Mouse (Mus musculus): ENCODE data around the gene Gm37240. TPM values are rescaled to one million over a fixed set of nuclear protein-coding genes. Genes with fewer than 3 reads are reported as not detected.

Gm37240 gene
- polyA plus RNA-seq, 1 experiment from 2014 or later: 1.1 TPM

- no peaks in the 10 kb centered on the region for H3K4me1 ChIP-seq (ENCODE audit: control insufficient read depth, insufficient read depth, low read length)
- WGBS: 81% methylated on average over 17 of the region's 17 CpGs
- no peak overlapping the region for H3K9ac ChIP-seq (ENCODE audit: low read length)
- ATAC-seq: no peak
- H3K36me3 ChIP-seq (ENCODE audit: control insufficient read depth, insufficient read depth, low read length): no peaks in the 10 kb centered on the region
- no peak overlapping the region for H3K4me2 ChIP-seq (ENCODE audit: low read length)
- DNase-seq (ENCODE audit: low spot score): no peak
- no peak overlapping the region for H3K27ac ChIP-seq (ENCODE audit: low read depth, low read length)
- no peaks in the 10 kb centered on the region for H3K9me3 ChIP-seq (replicated peaks; ENCODE audit: control insufficient read depth, low read length)
- H3K27me3 ChIP-seq (replicated peaks; ENCODE audit: control insufficient read depth, insufficient read depth, low read length): no peaks in the 10 kb centered on the region
- no peak overlapping the region for H3K4me3 ChIP-seq (ENCODE audit: low read depth, low read length)
Observed at GRCm38 (mm10) chr3:85209887-85210844, 677.2 kb downstream of the Gm37240 start.

DNA sequence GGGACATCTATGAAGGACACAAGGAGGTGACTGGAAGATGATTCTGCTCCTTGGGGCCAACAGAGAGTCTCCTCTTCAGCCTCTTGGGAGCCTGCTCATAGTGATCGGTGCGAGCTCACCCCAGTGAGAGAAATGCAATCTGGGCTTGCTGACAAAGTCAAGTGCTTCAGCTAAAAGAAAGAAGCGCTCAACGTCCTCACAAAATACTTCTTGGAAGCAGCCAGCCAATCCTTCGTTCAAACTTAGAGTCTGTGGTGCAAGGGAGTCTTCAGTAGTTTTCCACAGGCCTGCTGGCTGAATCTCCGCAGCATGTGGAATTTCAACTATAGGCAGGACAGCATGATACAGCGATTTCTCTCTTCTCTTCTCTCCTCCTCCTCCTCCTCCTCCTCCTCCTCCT lies 680.8 kb downstream of the Gm37240 start:
- Histone ChIP-seq H3K9me3 (replicated peaks; ENCODE audit: control insufficient read depth, low read length) (no peaks in the 10 kb centered on the region), H3K27me3 (replicated peaks; ENCODE audit: control insufficient read depth, insufficient read depth, low read length) (no peaks in the 10 kb centered on the region), H3K9ac (ENCODE audit: low read length) (no peak overlapping the region), H3K4me1 (ENCODE audit: control insufficient read depth, insufficient read depth, low read length) (peaks cover 2% of the 10 kb centered on the region; the same call in 1 of the 2 replicates), H3K4me2 (ENCODE audit: low read length) (no peak overlapping the region), H3K27ac (ENCODE audit: low read depth, low read length) (no peak overlapping the region), H3K4me3 (ENCODE audit: low read depth, low read length) (no peak overlapping the region), H3K36me3 (ENCODE audit: control insufficient read depth, insufficient read depth, low read length) (no peaks in the 10 kb centered on the region)
- no peak for ATAC-seq
- DNase-seq (ENCODE audit: low spot score): no peak
- WGBS: 88% methylated on average over 7 of the region's 7 CpGs

- no peak for ATAC-seq
- no peaks in the 10 kb centered on the region for H3K36me3 ChIP-seq (ENCODE audit: control insufficient read depth, insufficient read depth, low read length)
- H3K27me3 ChIP-seq (replicated peaks; ENCODE audit: control insufficient read depth, insufficient read depth, low read length): no peaks in the 10 kb centered on the region
- no peak for DNase-seq (ENCODE audit: low spot score)
- H3K27ac ChIP-seq (ENCODE audit: low read depth, low read length): no peak overlapping the region
- 93% methylated on average over 4 of the region's 4 CpGs for WGBS
- H3K4me2 ChIP-seq (ENCODE audit: low read length): no peak overlapping the region
- H3K4me3 ChIP-seq (ENCODE audit: low read depth, low read length): no peak overlapping the region
- H3K4me1 ChIP-seq (ENCODE audit: control insufficient read depth, insufficient read depth, low read length): peaks cover 2% of the 10 kb centered on the region; the same call in 1 of the 2 replicates
- H3K9ac ChIP-seq (ENCODE audit: low read length): no peak overlapping the region
- no peaks in the 10 kb centered on the region for H3K9me3 ChIP-seq (replicated peaks; ENCODE audit: control insufficient read depth, low read length)
Observed at GRCm38 (mm10) chr3:85205911-85206310, 681.4 kb downstream of the Gm37240 start.

DNA sequence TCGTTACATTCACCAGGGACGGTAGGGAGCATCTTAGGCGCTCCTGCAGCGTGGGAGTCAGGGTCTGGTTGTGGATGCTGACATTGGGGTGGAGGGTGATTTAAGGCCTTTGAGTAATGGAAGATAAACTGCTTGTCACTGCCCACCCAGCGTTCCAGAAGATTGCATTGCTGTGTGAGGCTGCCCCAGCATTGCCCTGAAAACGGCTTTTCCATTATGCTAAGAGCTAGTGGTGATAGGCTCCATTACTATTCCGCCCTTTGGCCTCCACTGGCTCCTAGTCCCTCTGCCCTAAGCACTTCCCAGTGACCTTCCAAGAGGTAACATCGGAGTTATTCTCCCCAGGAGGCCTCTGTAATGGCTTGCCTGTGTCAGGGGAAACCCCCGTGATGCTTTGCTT lies 683.7 kb downstream of the Gm37240 start:
- H3K36me3 ChIP-seq (ENCODE audit: control insufficient read depth, insufficient read depth, low read length): no peaks in the 10 kb centered on the region
- ATAC-seq: no peak
- peaks cover 2% of the 10 kb centered on the region; the same call in 1 of the 2 replicates for H3K4me1 ChIP-seq (ENCODE audit: control insufficient read depth, insufficient read depth, low read length)
- DNase-seq (ENCODE audit: low spot score): no peak
- H3K4me2 ChIP-seq (ENCODE audit: low read length): no peak overlapping the region
- H3K9ac ChIP-seq (ENCODE audit: low read length): no peak overlapping the region
- H3K27ac ChIP-seq (ENCODE audit: low read depth, low read length): no peak overlapping the region
- no peaks in the 10 kb centered on the region for H3K27me3 ChIP-seq (replicated peaks; ENCODE audit: control insufficient read depth, insufficient read depth, low read length)
- no peaks in the 10 kb centered on the region for H3K9me3 ChIP-seq (replicated peaks; ENCODE audit: control insufficient read depth, low read length)
- 68% methylated on average over 9 of the region's 9 CpGs for WGBS
- H3K4me3 ChIP-seq (ENCODE audit: low read depth, low read length): no peak overlapping the region

GRCm38 (mm10) chr3:85202726-85203125 lies 684.6 kb downstream of the Gm37240 start:
- Histone ChIP-seq H3K27ac (ENCODE audit: low read depth, low read length) (no peak overlapping the region), H3K9me3 (replicated peaks; ENCODE audit: control insufficient read depth, low read length) (no peaks in the 10 kb centered on the region), H3K4me2 (ENCODE audit: low read length) (no peak overlapping the region), H3K9ac (ENCODE audit: low read length) (no peak overlapping the region), H3K4me3 (ENCODE audit: low read depth, low read length) (no peak overlapping the region), H3K4me1 (ENCODE audit: control insufficient read depth, insufficient read depth, low read length) (peaks cover 2% of the 10 kb centered on the region; the same call in 1 of the 2 replicates), H3K36me3 (ENCODE audit: control insufficient read depth, insufficient read depth, low read length) (no peaks in the 10 kb centered on the region), H3K27me3 (replicated peaks; ENCODE audit: control insufficient read depth, insufficient read depth, low read length) (no peaks in the 10 kb centered on the region)
- no peak for DNase-seq (ENCODE audit: low spot score)
- WGBS: 72% methylated on average over 3 of the region's 3 CpGs
- ATAC-seq: no peak

DNA sequence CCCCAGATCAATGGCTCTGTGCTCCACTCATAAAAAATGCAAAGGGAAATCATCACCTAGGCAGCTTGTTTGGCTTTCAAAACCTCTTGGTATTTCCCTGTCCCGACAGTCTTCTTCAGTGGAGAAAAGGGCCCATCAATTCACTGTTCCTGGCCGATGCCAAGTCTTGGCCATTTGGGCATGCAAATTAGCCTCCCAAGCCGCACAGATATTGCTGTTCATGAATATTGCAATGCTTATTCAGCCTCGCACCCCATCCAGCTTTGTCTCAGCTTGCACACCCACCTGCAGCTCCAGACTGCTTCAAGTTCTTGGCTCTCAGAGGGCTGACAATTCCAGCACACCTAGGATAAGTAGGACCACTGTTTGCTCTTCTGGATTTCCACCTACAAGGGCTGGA lies 685.5 kb downstream of the Gm37240 start:
- peak; percentile 65 for ATAC-seq
- WGBS: 34% methylated on average over 4 of the region's 4 CpGs

GRCm38 (mm10) chr3:85198496-85198895 lies 688.8 kb downstream of the Gm37240 start:
- DNase-seq (ENCODE audit: low spot score): no peak
- no peak overlapping the region for H3K9ac ChIP-seq (ENCODE audit: low read length)
- H3K27me3 ChIP-seq (replicated peaks; ENCODE audit: control insufficient read depth, insufficient read depth, low read length): no peaks in the 10 kb centered on the region
- no peak overlapping the region for H3K4me3 ChIP-seq (ENCODE audit: low read depth, low read length)
- H3K27ac ChIP-seq (ENCODE audit: low read depth, low read length): no peak overlapping the region
- WGBS: 94% methylated on average over 3 of the region's 3 CpGs
- no peak overlapping the region for H3K4me2 ChIP-seq (ENCODE audit: low read length)
- no peak for ATAC-seq
- H3K4me1 ChIP-seq (ENCODE audit: control insufficient read depth, insufficient read depth, low read length): peaks cover 2% of the 10 kb centered on the region; the same call in 1 of the 2 replicates
- no peaks in the 10 kb centered on the region for H3K36me3 ChIP-seq (ENCODE audit: control insufficient read depth, insufficient read depth, low read length)
- H3K9me3 ChIP-seq (replicated peaks; ENCODE audit: control insufficient read depth, low read length): no peaks in the 10 kb centered on the region

More for the DNA sequence above, 685.5 kb downstream of the Gm37240 start:
- Histone ChIP-seq H3K4me1 (ENCODE audit: control insufficient read depth, insufficient read depth, low read length) (peaks cover 2% of the 10 kb centered on the region; the same call in 1 of the 2 replicates), H3K27ac (ENCODE audit: low read depth, low read length) (no peak overlapping the region), H3K9me3 (replicated peaks; ENCODE audit: control insufficient read depth, low read length) (no peaks in the 10 kb centered on the region), H3K36me3 (ENCODE audit: control insufficient read depth, insufficient read depth, low read length) (no peaks in the 10 kb centered on the region), H3K4me2 (ENCODE audit: low read length) (no peak overlapping the region), H3K27me3 (replicated peaks; ENCODE audit: control insufficient read depth, insufficient read depth, low read length) (no peaks in the 10 kb centered on the region), H3K9ac (ENCODE audit: low read length) (no peak overlapping the region), H3K4me3 (ENCODE audit: low read depth, low read length) (no peak overlapping the region)
- DNase-seq (ENCODE audit: low spot score): peak; percentile 53

DNA sequence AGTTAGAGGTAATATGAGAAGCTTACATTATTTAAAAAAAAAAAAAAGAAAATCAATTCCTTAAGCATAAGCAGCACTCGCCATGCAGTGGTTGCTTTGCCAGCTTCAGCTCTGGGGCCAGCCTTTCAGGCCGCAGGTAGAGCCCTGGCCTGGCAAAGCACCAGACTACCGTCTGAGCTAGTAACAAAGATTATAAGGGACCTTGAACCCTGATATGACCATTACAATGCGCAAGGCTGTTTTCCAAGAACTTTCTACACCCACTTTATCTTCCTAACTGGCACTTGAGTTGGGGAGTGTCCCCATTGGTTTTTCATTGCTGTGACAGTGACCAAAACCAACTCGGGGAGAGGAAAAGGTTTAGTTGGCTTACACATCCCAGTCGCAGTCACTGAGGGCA lies 690.2 kb downstream of the Gm37240 start:
- H3K4me3 ChIP-seq (ENCODE audit: low read depth, low read length): no peak overlapping the region
- H3K4me1 ChIP-seq (ENCODE audit: control insufficient read depth, insufficient read depth, low read length): peaks cover 2% of the 10 kb centered on the region; the same call in 1 of the 2 replicates
- H3K4me2 ChIP-seq (ENCODE audit: low read length): no peak overlapping the region
- no peak overlapping the region for H3K27ac ChIP-seq (ENCODE audit: low read depth, low read length)
- 85% methylated on average over 6 of the region's 6 CpGs for WGBS
- no peaks in the 10 kb centered on the region for H3K9me3 ChIP-seq (replicated peaks; ENCODE audit: control insufficient read depth, low read length)
- H3K36me3 ChIP-seq (ENCODE audit: control insufficient read depth, insufficient read depth, low read length): no peaks in the 10 kb centered on the region
- no peak for DNase-seq (ENCODE audit: low spot score)
- no peaks in the 10 kb centered on the region for H3K27me3 ChIP-seq (replicated peaks; ENCODE audit: control insufficient read depth, insufficient read depth, low read length)
- H3K9ac ChIP-seq (ENCODE audit: low read length): no peak overlapping the region
- no peak for ATAC-seq

GRCm38 (mm10) chr3:85196591-85196990 lies 690.7 kb downstream of the Gm37240 start:
- H3K27me3 ChIP-seq (replicated peaks; ENCODE audit: control insufficient read depth, insufficient read depth, low read length): no peaks in the 10 kb centered on the region
- H3K36me3 ChIP-seq (ENCODE audit: control insufficient read depth, insufficient read depth, low read length): no peaks in the 10 kb centered on the region
- H3K9me3 ChIP-seq (replicated peaks; ENCODE audit: control insufficient read depth, low read length): no peaks in the 10 kb centered on the region
- no peak overlapping the region for H3K27ac ChIP-seq (ENCODE audit: low read depth, low read length)
- no peak for DNase-seq (ENCODE audit: low spot score)
- no peak for ATAC-seq
- no peak overlapping the region for H3K4me3 ChIP-seq (ENCODE audit: low read depth, low read length)
- H3K9ac ChIP-seq (ENCODE audit: low read length): no peak overlapping the region
- WGBS: 92% methylated on average over 4 of the region's 4 CpGs
- H3K4me2 ChIP-seq (ENCODE audit: low read length): no peak overlapping the region
- no peaks in the 10 kb centered on the region for H3K4me1 ChIP-seq (ENCODE audit: control insufficient read depth, insufficient read depth, low read length)
